Mouse (Mus musculus): ENCODE measurements around the gene Car9. TPM values are rescaled to one million over a fixed set of nuclear protein-coding genes. Genes with fewer than 3 reads are reported as not detected.

Car9 gene
- polyA plus RNA-seq, 1 experiment from 2014 or later, result 1.1 TPM

- Histone ChIP-seq H3K4me2 (ENCODE audit: low read depth, low read length) (no peak overlapping the region), H3K4me3 (ENCODE audit: low read depth, low read length) (no peak overlapping the region), H3K27me3 (ENCODE audit: insufficient read depth, low read length) (0 out of 2 replicates have a peak, but pooled peaks cover 5% of the 10 kb centered on the region), H3K9ac (replicated peaks) (no peak overlapping the region), H3K9me3 (ENCODE audit: low read length) (no peaks in the 10 kb centered on the region), H3K27ac (ENCODE audit: low read depth) (no peak overlapping the region), H3K4me1 (ENCODE audit: insufficient read depth) (peaks cover 7% of the 10 kb centered on the region), H3K36me3 (replicated peaks; ENCODE audit: insufficient read depth, low read length) (no peaks in the 10 kb centered on the region)
- TF ChIP-seq CTCF (IDR thresholded peaks at IDR 0.05; ENCODE audit: low read depth), result no peak
- no peak for DNase-seq
- no peak for ATAC-seq
- 75% methylated on average over 4 of the region's 4 CpGs for WGBS (ENCODE audit: insufficient replicate concordance)
These were observed 6.5 kb downstream of the Car9 start for GRCm38 (mm10) chr4:43513300-43513699.

GRCm38 (mm10) chr4:43513791-43514190, 7.0 kb downstream of the Car9 start:
- 79% methylated on average over 4 of the region's 4 CpGs for WGBS (ENCODE audit: insufficient replicate concordance)
- Histone ChIP-seq H3K4me2 (ENCODE audit: low read depth, low read length) (no peak overlapping the region), H3K27me3 (ENCODE audit: insufficient read depth, low read length) (0 out of 2 replicates have a peak, but pooled peaks cover 2% of the 10 kb centered on the region), H3K4me3 (ENCODE audit: low read depth, low read length) (no peak overlapping the region), H3K9ac (replicated peaks) (no peak overlapping the region), H3K4me1 (ENCODE audit: insufficient read depth) (peaks cover 5% of the 10 kb centered on the region; the same call in 1 of the 2 replicates), H3K9me3 (ENCODE audit: low read length) (no peaks in the 10 kb centered on the region), H3K27ac (ENCODE audit: low read depth) (no peak overlapping the region), H3K36me3 (replicated peaks; ENCODE audit: insufficient read depth, low read length) (no peaks in the 10 kb centered on the region)
- TF ChIP-seq CTCF (IDR thresholded peaks at IDR 0.05; ENCODE audit: low read depth), result no peak
- TF ChIP-seq EP300 (IDR thresholded peaks at IDR 0.05; ENCODE audit: low read depth), result no peak
- ATAC-seq (no peak), DNase-seq (no peak)

DNA sequence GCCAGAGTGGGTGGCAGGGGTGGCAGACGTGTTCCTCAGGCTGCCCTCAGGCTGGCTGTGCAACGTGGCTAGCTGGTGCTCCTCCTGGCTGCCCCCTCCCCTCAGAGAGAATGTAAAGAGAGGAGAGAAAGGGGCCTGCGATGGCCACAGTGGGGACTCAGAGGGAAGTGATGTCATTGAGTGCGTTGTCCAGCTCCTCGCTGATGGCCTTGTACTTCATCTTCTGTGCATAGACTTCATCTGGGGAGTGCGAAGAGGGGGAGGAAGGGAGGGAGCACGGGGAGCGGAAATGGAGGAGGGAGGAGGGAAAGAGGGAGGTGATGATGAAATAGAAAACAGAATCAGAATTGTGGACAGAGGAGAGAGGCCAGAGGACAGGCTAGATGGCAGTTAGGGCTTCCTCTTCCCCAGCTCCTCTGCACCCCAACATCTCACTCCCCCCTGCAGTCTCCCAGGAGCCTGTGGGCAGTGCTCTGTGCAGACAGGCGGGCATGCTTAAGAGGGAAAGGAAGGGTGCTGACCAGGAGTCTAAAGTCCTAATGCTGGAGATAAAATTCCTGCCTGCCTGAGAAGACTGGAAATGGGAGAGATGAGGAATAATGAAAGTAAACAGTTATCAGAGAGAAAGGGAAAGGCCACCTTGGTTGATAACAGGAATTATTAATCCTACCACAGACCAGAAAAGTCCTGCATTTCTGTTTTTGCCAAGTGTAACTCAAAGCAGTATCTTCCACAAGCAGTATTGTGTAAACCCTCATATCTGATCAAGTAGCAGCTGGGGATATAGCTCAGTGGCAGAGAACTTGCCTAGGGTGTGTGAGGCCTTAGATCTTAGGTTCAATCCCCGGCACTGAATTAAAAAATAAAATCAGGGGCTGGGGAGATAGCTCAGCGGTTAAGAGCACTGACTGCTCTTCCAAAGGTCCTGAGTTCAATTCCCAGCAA, 9.3 kb downstream of the Car9 start:
- Histone ChIP-seq H3K36me3 (replicated peaks; ENCODE audit: insufficient read depth, low read length) (no peaks in the 10 kb centered on the region), H3K9me3 (ENCODE audit: low read length) (no peaks in the 10 kb centered on the region), H3K27me3 (ENCODE audit: insufficient read depth, low read length) (peaks cover 9% of the 10 kb centered on the region; the same call in 1 of the 2 replicates), H3K9ac (replicated peaks) (no peak overlapping the region), H3K4me3 (ENCODE audit: low read depth, low read length) (no peak overlapping the region), H3K4me2 (ENCODE audit: low read depth, low read length) (no peak overlapping the region), H3K4me1 (ENCODE audit: insufficient read depth) (peaks cover 11% of the 10 kb centered on the region; the same call in 1 of the 2 replicates), H3K27ac (ENCODE audit: low read depth) (no peak overlapping the region)
- TF ChIP-seq CTCF (IDR thresholded peaks at IDR 0.05; ENCODE audit: low read depth) (no peak), EP300 (IDR thresholded peaks at IDR 0.05; ENCODE audit: low read depth) (no peak)
- DNase-seq (no peak), ATAC-seq (no peak)
- 46% methylated on average over 11 of the region's 11 CpGs for WGBS (ENCODE audit: insufficient replicate concordance)

GRCm38 (mm10) chr4:43519551-43519950, 12.8 kb downstream of the Car9 start:
- H3K4me1 ChIP-seq (ENCODE audit: insufficient read depth), result peaks cover 18% of the 10 kb centered on the region
- TF ChIP-seq EP300 (IDR thresholded peaks at IDR 0.05; ENCODE audit: low read depth) (no peak), CTCF (IDR thresholded peaks at IDR 0.05; ENCODE audit: low read depth) (no peak)
- H3K4me3 ChIP-seq (ENCODE audit: low read depth, low read length), result no peak overlapping the region
- peaks cover 42% of the 10 kb centered on the region for H3K27me3 ChIP-seq (ENCODE audit: insufficient read depth, low read length)
- DNase-seq (no peak), ATAC-seq (peak; percentile 32; the same call in 1 of the 2 replicates)
- peak overlapping the region; percentile 51 for H3K4me2 ChIP-seq (ENCODE audit: low read depth, low read length)
- H3K27ac ChIP-seq (ENCODE audit: low read depth), result no peak overlapping the region
- WGBS (ENCODE audit: insufficient replicate concordance), result 47% methylated on average over 10 of the region's 10 CpGs
- H3K9ac ChIP-seq (replicated peaks), result no peak overlapping the region
- no peaks in the 10 kb centered on the region for H3K36me3 ChIP-seq (replicated peaks; ENCODE audit: insufficient read depth, low read length)
- H3K9me3 ChIP-seq (ENCODE audit: low read length), result no peaks in the 10 kb centered on the region

- no peaks in the 10 kb centered on the region for H3K36me3 ChIP-seq (replicated peaks; ENCODE audit: insufficient read depth, low read length)
- no peak for TF ChIP-seq EP300 (IDR thresholded peaks at IDR 0.05; ENCODE audit: low read depth)
- no peak for TF ChIP-seq CTCF (IDR thresholded peaks at IDR 0.05; ENCODE audit: low read depth)
- H3K27me3 ChIP-seq (ENCODE audit: insufficient read depth, low read length), result peaks cover 46% of the 10 kb centered on the region
- no peaks in the 10 kb centered on the region for H3K9me3 ChIP-seq (ENCODE audit: low read length)
- no peak overlapping the region for H3K27ac ChIP-seq (ENCODE audit: low read depth)
- 29% methylated on average over 6 of the region's 6 CpGs for WGBS (ENCODE audit: insufficient replicate concordance)
- DNase-seq (peak; percentile 91), ATAC-seq (peak; percentile 52; the same call in 1 of the 2 replicates)
- H3K4me2 ChIP-seq (ENCODE audit: low read depth, low read length), result peak overlapping the region; percentile 51
- no peak overlapping the region for H3K9ac ChIP-seq (replicated peaks)
- no peak overlapping the region for H3K4me3 ChIP-seq (ENCODE audit: low read depth, low read length)
- peaks cover 18% of the 10 kb centered on the region for H3K4me1 ChIP-seq (ENCODE audit: insufficient read depth)
These were observed 13.2 kb downstream of the Car9 start for GRCm38 (mm10) chr4:43519956-43520355.

DNA sequence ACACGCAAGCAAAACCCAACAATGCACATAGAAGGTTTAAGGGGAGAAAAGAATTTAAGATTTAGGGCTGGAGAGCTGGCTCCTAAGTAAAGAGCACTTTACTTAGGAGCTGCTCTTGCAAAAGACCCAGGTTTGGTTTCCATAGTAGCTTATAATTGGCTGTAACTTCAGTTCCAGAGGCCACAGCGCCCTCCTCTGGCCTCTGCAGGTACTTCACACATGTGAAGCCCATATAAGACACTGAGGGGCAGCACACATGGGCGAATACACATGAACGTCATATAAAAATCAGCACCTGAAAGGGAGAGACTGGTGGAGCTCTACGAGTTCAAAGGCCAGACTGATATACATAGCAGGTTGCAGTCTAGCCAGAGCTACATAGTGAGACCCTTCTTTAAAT, 21.1 kb downstream of the Car9 start:
- Histone ChIP-seq H3K27ac (ENCODE audit: low read depth) (no peak overlapping the region), H3K4me2 (ENCODE audit: low read depth, low read length) (no peak overlapping the region), H3K36me3 (replicated peaks; ENCODE audit: insufficient read depth, low read length) (peaks cover 27% of the 10 kb centered on the region), H3K4me1 (ENCODE audit: insufficient read depth) (peaks cover 8% of the 10 kb centered on the region), H3K27me3 (ENCODE audit: insufficient read depth, low read length) (peaks cover 26% of the 10 kb centered on the region), H3K9me3 (ENCODE audit: low read length) (no peaks in the 10 kb centered on the region), H3K9ac (replicated peaks) (no peak overlapping the region), H3K4me3 (ENCODE audit: low read depth, low read length) (no peak overlapping the region)
- TF ChIP-seq CTCF (IDR thresholded peaks at IDR 0.05; ENCODE audit: low read depth) (peak; percentile 57), EP300 (IDR thresholded peaks at IDR 0.05; ENCODE audit: low read depth) (no peak)
- 62% methylated on average over 5 of the region's 5 CpGs for WGBS (ENCODE audit: insufficient replicate concordance)
- no peak for ATAC-seq
- DNase-seq, result peak; percentile 43

Data from liver, postnatal 0 days (tissue).